Mouse (Mus musculus) v-Abl transformed pro-B cells (cell line): ENCODE measurements around the gene Arl13a.
"Not testable (repeated sequence)": the region's sequence is repeated elsewhere in the genome, so short reads cannot be mapped to it uniquely, and the experiment has no call there.

Experiments
- in situ Hi-C, 2 experiments: fragments of 400-800 bp; cut with MboI; formaldehyde crosslinking; loops; one replicate each; pipeline ENCODE4 v1.15.1; 2025; ENCODE audit not compliant: unreplicated experiment in 2 of 2

Arl13a gene

DNA sequence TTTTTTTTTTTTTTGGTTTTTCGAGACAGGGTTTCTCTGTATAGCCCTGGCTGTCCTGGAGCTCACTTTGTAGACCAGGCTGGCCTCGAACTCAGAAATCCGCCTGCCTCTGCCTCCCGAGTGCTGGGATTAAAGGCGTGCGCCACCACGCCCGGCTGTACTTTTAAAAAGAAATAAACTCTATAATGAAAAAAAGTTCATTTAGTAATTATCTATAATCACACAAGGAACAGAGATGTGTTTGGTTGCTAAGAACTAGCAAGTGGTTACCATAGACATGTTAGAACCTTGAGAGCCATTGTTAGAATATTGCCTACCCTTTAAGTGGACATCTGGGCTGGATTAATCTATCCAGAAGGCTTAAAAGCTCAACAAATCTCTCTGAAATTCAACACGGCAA, at the start of gene Arl13a:
Gene Arl13a (plus strand): TSS at position 301 of the 400 bp plus-strand sequence.
- in situ Hi-C loops = not testable (repeated sequence)

- in situ Hi-C loops = no loop called here
Observed at GRCm38 (mm10) chrX:134140024-134140423, 47.3 kb upstream of the Arl13a start.

DNA sequence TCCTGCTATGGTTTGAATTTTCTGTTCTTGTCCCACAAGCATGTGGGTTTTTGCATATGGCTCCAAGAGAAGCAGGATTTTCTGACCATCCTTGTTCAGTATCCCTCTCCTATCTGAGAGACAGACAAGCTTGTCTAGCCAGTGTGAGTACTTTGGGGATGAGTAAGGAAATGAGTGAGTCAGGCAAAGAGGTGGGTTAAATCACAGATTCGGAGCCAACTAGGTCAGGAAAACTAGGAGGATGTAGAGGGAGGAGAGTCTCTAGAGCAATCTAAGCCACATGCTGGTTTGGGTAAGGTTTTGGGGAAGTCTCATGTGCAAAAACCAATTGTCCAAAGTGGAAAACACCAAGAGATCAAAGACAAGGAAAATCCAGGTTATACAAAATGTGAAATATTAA, 45.8 kb upstream of the Arl13a start:
- in situ Hi-C loops = no loop called here

DNA sequence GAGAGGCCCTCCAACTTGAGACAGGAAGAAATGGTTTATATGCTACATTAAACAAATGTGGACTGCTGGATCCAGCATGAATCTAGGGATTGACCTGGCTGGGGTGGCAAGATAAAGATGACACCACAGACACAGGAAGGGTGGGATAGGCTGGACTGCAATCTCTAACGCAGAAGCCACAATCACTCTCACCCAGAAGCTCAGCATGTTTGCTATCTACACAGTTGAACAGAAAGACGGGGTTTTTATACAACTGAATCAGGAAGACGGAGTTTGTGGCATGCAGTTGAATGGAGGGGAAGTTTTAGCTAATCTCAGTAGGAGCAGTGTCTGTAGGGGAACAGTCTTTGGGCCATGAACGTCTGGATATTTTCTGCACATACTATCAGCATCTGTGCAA, 45.3 kb upstream of the Arl13a start:
- in situ Hi-C loops = no loop called here

GRCm38 (mm10) chrX:134158151-134158550, 29.1 kb upstream of the Arl13a start:
- in situ Hi-C loops = no loop called here

GRCm38 (mm10) chrX:134160442-134160841, 26.9 kb upstream of the Arl13a start:
- in situ Hi-C loops = no loop called here

GRCm38 (mm10) chrX:134162043-134162720, 25.1 kb upstream of the Arl13a start, which contains the start of gene Xkrx:
Gene Xkrx, minus strand, starts transcription at chrX:134162076.
- in situ Hi-C loops = no loop called here

DNA sequence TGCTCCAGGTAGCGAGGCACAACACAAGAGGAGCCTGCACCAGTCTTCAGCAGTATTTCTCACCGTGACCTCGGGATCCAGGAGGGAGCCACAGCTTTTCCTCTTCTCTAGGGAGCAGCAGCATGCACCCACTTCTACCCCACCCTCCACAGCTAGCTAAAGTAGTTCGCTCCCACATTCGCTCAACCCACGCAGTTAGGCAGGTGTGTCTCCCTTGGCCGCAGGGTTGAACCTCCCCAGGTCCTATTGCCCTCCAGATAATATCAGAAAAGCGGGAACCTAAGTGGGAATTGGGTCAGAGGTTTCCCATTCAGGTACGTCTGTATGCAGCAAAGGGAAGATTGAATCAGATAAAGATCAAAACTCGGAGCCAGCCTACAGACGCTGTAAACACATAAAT, 24.5 kb upstream of the Arl13a start:
- in situ Hi-C loops = no loop called here

DNA sequence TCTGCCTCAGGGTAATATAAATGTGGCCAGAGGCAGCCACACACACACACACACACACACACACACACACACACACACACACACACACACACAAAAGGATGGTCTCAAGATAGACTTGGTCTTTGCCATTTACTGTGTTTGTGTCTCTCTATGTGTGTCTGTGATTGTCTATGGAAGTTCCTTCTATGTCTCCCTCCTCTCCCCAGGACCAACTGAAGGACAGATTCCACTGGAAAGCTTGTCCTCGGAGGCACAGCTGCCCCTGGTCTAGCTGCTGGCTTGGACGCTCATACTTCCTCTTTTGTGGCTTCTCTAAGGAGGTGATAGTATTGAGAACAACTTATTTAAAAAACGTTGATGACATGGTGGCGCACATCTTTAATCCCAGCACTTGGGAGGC, 23.8 kb upstream of the Arl13a start:
- in situ Hi-C loops = no loop called here

- in situ Hi-C loops = no loop called here
Observed at GRCm38 (mm10) chrX:134170584-134170983, 16.7 kb upstream of the Arl13a start.

GRCm38 (mm10) chrX:134174699-134175098, 12.6 kb upstream of the Arl13a start:
- in situ Hi-C loops = no loop called here

GRCm38 (mm10) chrX:134208491-134208890, 21.2 kb downstream of the Arl13a start:
- in situ Hi-C loops = no loop called here

DNA sequence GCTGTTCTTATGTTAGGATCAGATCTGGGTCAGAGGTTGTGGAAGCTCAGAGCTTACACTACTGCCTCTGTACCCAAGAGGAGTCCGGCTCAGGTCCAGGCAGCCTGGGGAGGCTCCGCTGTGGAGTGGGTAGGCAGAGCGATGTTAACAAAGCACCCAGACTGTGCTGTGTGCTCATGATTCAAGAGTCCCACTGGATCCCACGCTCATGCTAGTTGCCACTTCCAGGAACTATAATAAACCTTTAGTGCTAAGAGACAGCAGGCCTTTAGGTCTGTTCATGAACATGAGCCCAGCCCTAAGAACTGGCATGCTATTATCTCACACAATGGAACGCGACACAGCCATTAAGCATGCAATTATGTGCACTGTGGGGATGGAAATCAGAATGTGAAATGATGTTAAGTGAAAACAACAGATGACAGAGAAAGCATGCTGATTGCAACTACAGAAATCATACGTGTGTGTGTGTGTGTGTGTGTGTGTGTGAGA, 23.9 kb downstream of the Arl13a start:
- in situ Hi-C loops = no loop called here

DNA sequence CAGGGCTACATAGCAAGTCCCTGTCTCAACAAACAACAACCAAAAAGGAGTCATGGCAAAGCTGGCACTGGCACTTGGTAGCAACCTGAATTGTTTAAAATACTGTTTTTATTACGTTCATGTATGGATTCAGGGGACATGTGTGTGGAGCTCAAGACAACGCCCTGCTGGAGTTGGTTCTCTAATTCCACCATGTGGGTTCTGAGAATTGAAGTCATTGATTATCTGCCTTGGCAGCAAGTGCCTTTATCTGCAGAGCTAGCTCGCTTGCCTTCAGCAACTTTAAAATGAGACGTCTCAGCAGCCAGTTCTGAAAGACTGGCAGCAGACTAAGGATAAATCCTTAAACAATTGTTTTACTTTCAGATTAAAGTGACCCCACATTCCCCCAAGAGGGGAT, 30.9 kb downstream of the Arl13a start:
- in situ Hi-C loops = no loop called here

DNA sequence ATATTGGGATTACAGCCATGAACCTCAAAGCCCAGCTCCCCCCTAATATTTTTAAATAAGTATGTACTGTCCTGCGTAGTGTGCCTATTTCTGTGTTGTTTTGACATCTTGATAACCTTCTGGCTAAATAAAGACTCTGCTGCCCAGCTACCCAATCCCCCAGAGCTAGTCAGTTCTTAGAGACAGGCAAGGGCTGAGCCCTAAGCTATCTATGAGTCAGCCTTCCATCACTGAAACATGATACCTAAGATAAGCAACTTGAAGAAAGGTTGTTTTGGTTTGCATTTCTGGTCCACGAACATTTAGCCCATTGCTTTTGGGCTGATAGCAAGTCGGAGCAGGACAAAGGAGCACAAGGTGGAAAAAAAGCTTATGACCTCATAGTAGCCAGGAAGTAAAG, 33.3 kb downstream of the Arl13a start:
- in situ Hi-C loops = no loop called here

DNA sequence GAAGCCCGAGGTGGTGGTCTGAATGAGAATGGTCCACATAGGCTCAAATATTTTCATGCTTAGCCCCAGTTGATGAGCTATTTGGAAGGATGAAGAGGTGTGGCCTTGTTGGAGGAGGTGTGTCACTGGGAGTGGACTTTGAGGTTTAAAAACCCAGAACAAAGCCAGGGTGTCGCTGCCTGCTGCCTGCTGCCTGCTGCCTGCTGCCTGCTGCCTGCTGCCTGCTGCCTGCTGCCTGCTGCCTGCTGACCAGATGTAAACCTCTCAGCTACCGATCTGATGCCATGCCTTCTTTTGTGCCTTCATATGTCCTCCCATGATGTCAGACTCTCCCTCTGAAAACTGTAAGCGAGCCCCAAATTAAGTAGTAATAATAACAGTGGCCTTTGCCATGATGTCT, 34.6 kb downstream of the Arl13a start, which contains the start of gene Nox1:
Gene Nox1 (minus strand): TSS at position 101 of the 400 bp plus-strand sequence.
- in situ Hi-C loops = no loop called here

DNA sequence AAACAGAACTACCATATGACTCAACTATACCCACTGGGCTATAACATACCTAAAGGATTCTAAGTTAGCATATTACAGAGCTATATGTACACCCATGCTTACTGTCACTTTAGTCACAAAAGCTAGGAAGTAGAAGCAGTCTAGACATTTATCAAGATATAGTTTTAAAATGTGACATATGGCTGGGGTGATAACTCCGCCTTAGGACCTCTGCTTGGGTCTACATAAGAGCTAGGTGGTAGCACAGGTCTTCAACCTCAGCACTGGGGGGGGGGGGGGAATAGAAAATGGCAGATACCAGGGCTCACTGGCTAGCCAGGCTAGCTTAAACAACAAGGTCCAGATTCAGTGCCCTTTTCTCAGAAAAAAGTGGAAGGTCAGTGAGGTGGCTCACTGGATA, 45.7 kb downstream of the Arl13a start:
- in situ Hi-C loops = no loop called here

DNA sequence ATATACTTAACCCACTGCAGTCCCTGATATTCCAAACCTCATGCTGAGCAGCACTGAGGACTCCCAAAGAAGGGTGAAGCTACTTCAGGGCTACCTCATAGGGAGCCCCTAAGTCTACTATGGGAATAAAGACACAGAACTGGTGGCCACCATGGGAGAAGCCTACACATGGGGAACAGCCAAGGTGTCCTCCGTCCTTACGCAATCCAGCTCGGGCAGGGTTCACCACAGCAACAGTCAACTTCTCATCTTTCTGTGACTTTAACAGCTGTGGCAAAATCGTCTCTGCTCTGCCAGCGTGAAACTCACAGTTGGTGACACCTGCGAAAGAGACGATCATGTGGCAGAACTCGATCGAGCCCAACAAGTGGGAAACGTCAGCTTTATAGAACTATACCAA, 51.0 kb downstream of the Arl13a start:
- in situ Hi-C loops = no loop called here

GRCm38 (mm10) chrX:134245946-134246345, 58.6 kb downstream of the Arl13a start:
- in situ Hi-C loops = no loop called here

GRCm38 (mm10) chrX:134248202-134248601, 60.9 kb downstream of the Arl13a start:
- in situ Hi-C loops = no loop called here
